Mouse (Mus musculus): ENCODE measurements around the gene Slc5a2. TPM values are rescaled to one million over a fixed set of nuclear protein-coding genes. Genes with fewer than 3 reads are reported as not detected.

Slc5a2 gene
- total and polyA plus RNA-seq, 3 experiments, result 0.21 TPM; not detected in 2

DNA sequence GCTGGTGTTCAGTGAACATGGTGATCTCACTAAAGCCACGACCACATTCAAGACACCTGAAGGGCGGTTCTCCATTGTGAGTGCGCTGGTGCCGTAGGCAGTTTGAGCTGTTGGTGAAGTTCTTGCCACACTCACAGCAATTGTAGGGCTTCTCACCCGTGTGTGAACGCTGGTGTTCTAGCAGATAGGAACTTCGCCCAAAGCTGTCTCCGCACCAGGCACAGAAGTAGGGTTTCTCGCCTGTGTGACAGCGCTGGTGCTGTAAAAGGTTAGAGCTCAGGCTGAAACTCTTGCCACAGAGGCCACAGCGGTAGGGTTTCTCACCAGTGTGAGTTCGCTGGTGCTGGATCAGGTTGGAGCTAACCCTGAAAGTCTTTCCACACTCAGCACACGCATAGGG is 29.0 kb upstream of the Slc5a2 start:
- in situ Hi-C loops (cut with MboI; ENCODE audit: low pct_ligation_motif_present, low pct_unique_long_range_greater_than_20kb, low sequenced_read_pairs) (no loop called here), dilution Hi-C loops (cut with MboI; ENCODE audit: extremely low pct_ligation_motif_present, extremely low pct_unique_long_range_greater_than_20kb, low sequenced_read_pairs) (no loop called here)
- Histone ChIP-seq H3K36me3 (replicated peaks in 1 of 2; ENCODE audit: control insufficient read depth in 1 of 2, insufficient read depth in 1 of 2, low read length in 1 of 2) (peaks cover 18 to 32% of the 10 kb centered on the region in 2 experiments), H3K79me2 (replicated peaks; ENCODE audit: control insufficient read depth, extremely low read depth, insufficient read depth, poor library complexity, severe bottlenecking) (no peaks in the 10 kb centered on the region), H3K27me3 (replicated peaks) (no peaks in the 10 kb centered on the region), H3K4me3 (replicated peaks in 1 of 3; ENCODE audit: low read depth in 2 of 3, low read length in 2 of 3, poor library complexity in 1 of 3) (peak overlapping the region in 1 of 3 experiments; percentile 82), H3K9me3 (replicated peaks; ENCODE audit: low read length) (no peaks in the 10 kb centered on the region), H3K4me2 (ENCODE audit: insufficient read depth, low read depth, poor library complexity, severe bottlenecking) (peak overlapping the region; percentile 48), H3K27ac (ENCODE audit: insufficient read depth, low read depth) (no peak overlapping the region), H3K9ac (ENCODE audit: insufficient read depth, low read depth) (no peak overlapping the region), H3K4me1 (ENCODE audit: control insufficient read depth in 1 of 2, insufficient read depth in 2 of 2) (peaks cover 19 to 49% of the 10 kb centered on the region in 2 experiments)
- DNase-seq (ENCODE audit: extremely low read depth), result no peak
- TF ChIP-seq CHD2 (IDR thresholded peaks at IDR 0.05; ENCODE audit: low read length) (no peak), USF1 (IDR thresholded peaks at IDR 0.05; ENCODE audit: low read depth, low read length) (no peak), IRF4 (IDR thresholded peaks at IDR 0.05; ENCODE audit: low read depth, low read length) (no peak), NRF1 (IDR thresholded peaks at IDR 0.05; ENCODE audit: low read depth, low read length) (no peak), JUN (IDR thresholded peaks at IDR 0.05; ENCODE audit: insufficient read depth, low read depth, low read length) (no peak), USF2 (conservative IDR thresholded peaks at IDR 0.05; ENCODE audit: low read depth, low read length) (no peak), PAX5 (IDR thresholded peaks at IDR 0.05; ENCODE audit: low read length) (no peak), GABPA (IDR thresholded peaks at IDR 0.05; ENCODE audit: insufficient replicate concordance, low read depth, low read length) (no peak), POLR2A (IDR thresholded peaks at IDR 0.05; ENCODE audit: low read depth, low read length) (no peak), ZMIZ1 (IDR thresholded peaks at IDR 0.05; ENCODE audit: low read depth, low read length) (no peak), MYC (IDR thresholded peaks at IDR 0.05; ENCODE audit: low read depth, low read length) (no peak), NELFE (IDR thresholded peaks at IDR 0.05; ENCODE audit: low read depth, low read length) (no peak)

DNA sequence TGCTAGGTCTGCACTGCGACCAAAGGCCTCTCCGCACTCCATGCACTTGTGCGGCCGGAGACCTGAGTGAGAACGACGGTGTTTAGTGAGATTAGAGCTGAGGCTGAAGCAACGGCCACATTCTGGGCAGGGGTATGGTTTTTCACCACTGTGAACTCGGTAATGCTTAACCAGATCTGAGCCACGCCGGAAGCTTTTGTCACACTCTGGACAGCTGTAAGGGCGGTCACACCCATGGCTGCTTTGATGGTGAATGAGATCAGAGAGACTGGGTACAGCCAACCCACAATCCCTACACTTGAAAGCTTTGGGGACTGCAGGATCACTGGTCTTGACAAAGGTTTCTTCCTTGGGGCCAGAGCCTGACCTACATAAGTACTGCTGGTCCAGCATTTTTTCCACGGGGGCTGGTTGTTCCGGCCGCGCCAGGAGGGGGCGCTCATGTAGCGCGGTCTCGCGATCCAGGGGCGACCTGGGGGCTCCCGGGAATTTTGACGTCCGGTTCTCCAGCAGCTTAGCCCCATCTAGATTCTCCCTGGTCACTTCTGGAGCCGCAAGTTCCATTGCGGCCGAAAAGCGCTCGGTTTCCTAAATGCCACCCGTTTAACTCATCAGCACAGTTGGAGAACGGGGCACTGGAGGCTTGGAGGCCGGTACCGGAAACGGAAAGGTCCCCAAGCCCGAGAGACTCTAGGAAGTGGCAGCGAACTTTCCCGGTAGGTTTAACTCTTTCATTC is 28.4 kb upstream of the Slc5a2 start, which contains the start of gene Armc5:
Armc5 (plus strand) TSS at position 487 of the 737 bp plus-strand sequence.
- Histone ChIP-seq H3K4me1 (ENCODE audit: control insufficient read depth in 1 of 2, insufficient read depth in 2 of 2) (peaks cover 16 to 49% of the 10 kb centered on the region in 2 experiments), H3K79me2 (replicated peaks; ENCODE audit: control insufficient read depth, extremely low read depth, insufficient read depth, poor library complexity, severe bottlenecking) (no peaks in the 10 kb centered on the region), H3K9ac (ENCODE audit: insufficient read depth, low read depth) (peak within 1 kb of the TSS; percentile 94), H3K36me3 (replicated peaks in 1 of 2; ENCODE audit: control insufficient read depth in 1 of 2, insufficient read depth in 1 of 2, low read length in 1 of 2) (peaks cover 23 to 38% of the 10 kb centered on the region in 2 experiments), H3K27ac (ENCODE audit: insufficient read depth, low read depth) (peak within 1 kb of the TSS; percentile 94), H3K4me2 (ENCODE audit: insufficient read depth, low read depth, poor library complexity, severe bottlenecking) (peak within 1 kb of the TSS; percentile 48), H3K4me3 (replicated peaks in 1 of 3; ENCODE audit: low read depth in 2 of 3, low read length in 2 of 3, poor library complexity in 1 of 3) (peak within 1 kb of the TSS; percentile 82 to 85 (median 84)), H3K27me3 (replicated peaks) (no peaks in the 10 kb centered on the region), H3K9me3 (replicated peaks; ENCODE audit: low read length) (no peaks in the 10 kb centered on the region)
- DNase-seq (ENCODE audit: extremely low read depth), result peak; percentile 60
- dilution Hi-C loops (cut with MboI; ENCODE audit: extremely low pct_ligation_motif_present, extremely low pct_unique_long_range_greater_than_20kb, low sequenced_read_pairs) (no loop called here), in situ Hi-C loops (cut with MboI; ENCODE audit: low pct_ligation_motif_present, low pct_unique_long_range_greater_than_20kb, low sequenced_read_pairs) (no loop called here)
- peak; percentile 43 for TF ChIP-seq SMC3 (IDR thresholded peaks at IDR 0.05; ENCODE audit: low read depth, low read length)
- TF ChIP-seq KAT2A (IDR thresholded peaks at IDR 0.05; ENCODE audit: insufficient replicate concordance, low read length), result 0 out of 2 replicates have a peak, but pooled peaks have one; percentile 52
- TF ChIP-seq BHLHE40 (IDR thresholded peaks at IDR 0.05; ENCODE audit: low read depth, low read length), result no peak
- TF ChIP-seq NELFE (IDR thresholded peaks at IDR 0.05; ENCODE audit: low read depth, low read length), result peak; percentile 52
- TF ChIP-seq TBP (conservative IDR thresholded peaks at IDR 0.05; ENCODE audit: low read depth, low read length), result no peak
- no peak for TF ChIP-seq EP300 (IDR thresholded peaks at IDR 0.05; ENCODE audit: low read length)
- no peak for TF ChIP-seq GABPA (IDR thresholded peaks at IDR 0.05; ENCODE audit: insufficient replicate concordance, low read depth, low read length)
- peak; percentile 81 for TF ChIP-seq MAFK (IDR thresholded peaks at IDR 0.05; ENCODE audit: insufficient replicate concordance, low read length)
- TF ChIP-seq ZKSCAN1 (IDR thresholded peaks at IDR 0.05; ENCODE audit: borderline replicate concordance, low read depth, low read length), result no peak
- TF ChIP-seq RAD21 (IDR thresholded peaks at IDR 0.05; ENCODE audit: low read depth, low read length), result peak; percentile 44
- TF ChIP-seq SIN3A (IDR thresholded peaks at IDR 0.05; ENCODE audit: low read length), result peak; percentile 47; the same call in 1 of the 2 replicates
- no peak for TF ChIP-seq PAX5 (IDR thresholded peaks at IDR 0.05; ENCODE audit: low read length)
- no peak for TF ChIP-seq E2F4 (IDR thresholded peaks at IDR 0.05; ENCODE audit: insufficient replicate concordance, low read depth, low read length)
- TF ChIP-seq USF2 (conservative IDR thresholded peaks at IDR 0.05; ENCODE audit: low read depth, low read length), result no peak
- TF ChIP-seq ZC3H11A (IDR thresholded peaks at IDR 0.05; ENCODE audit: low read depth, low read length), result no peak
- TF ChIP-seq MYC (IDR thresholded peaks at IDR 0.05; ENCODE audit: low read depth, low read length), result no peak
- TF ChIP-seq JUND (conservative IDR thresholded peaks at IDR 0.05; ENCODE audit: low read depth, low read length), result no peak
- TF ChIP-seq RCOR1 (conservative IDR thresholded peaks at IDR 0.05; ENCODE audit: low read depth, low read length), result 0 out of 2 replicates have a peak, but pooled peaks have one; percentile 57
- TF ChIP-seq CHD2 (IDR thresholded peaks at IDR 0.05; ENCODE audit: low read length), result peak; percentile 79
- TF ChIP-seq IRF4 (IDR thresholded peaks at IDR 0.05; ENCODE audit: low read depth, low read length), result peak; percentile 63; the same call in 1 of the 2 replicates
- TF ChIP-seq CHD1 (IDR thresholded peaks at IDR 0.05; ENCODE audit: low read depth, low read length), result no peak
- no peak for TF ChIP-seq JUN (IDR thresholded peaks at IDR 0.05; ENCODE audit: insufficient read depth, low read depth, low read length)
- no peak for TF ChIP-seq NRF1 (IDR thresholded peaks at IDR 0.05; ENCODE audit: low read depth, low read length)
- TF ChIP-seq ZMIZ1 (IDR thresholded peaks at IDR 0.05; ENCODE audit: low read depth, low read length), result no peak
- TF ChIP-seq CTCF (conservative IDR thresholded peaks at IDR 0.05 in 1 of 2, IDR thresholded peaks at IDR 0.05 in 1 of 2; ENCODE audit: low read depth in 2 of 2, low read length in 2 of 2), result peak; percentile 22 to 78; a peak in 2 of 4 replicates
- TF ChIP-seq POLR2A (IDR thresholded peaks at IDR 0.05; ENCODE audit: low read depth, low read length), result no peak
- no peak for TF ChIP-seq ETS1 (conservative IDR thresholded peaks at IDR 0.05; ENCODE audit: low read depth, low read length)
- peak; percentile 43; the same call in 1 of the 2 replicates for TF ChIP-seq MAZ (IDR thresholded peaks at IDR 0.05; ENCODE audit: low read depth, low read length)
